Mouse (Mus musculus): ENCODE measurements around the gene Tex2. TPM values are rescaled to one million over a fixed set of nuclear protein-coding genes. Genes with fewer than 3 reads are reported as not detected.
"Not testable (repeated sequence)": the region's sequence is repeated elsewhere in the genome, so short reads cannot be mapped to it uniquely, and the experiment has no call there.

The Tex2 gene
- total RNA-seq, 1 experiment = 34.4 TPM

- Histone ChIP-seq H3K9ac (ENCODE audit: insufficient read depth, low read depth, low read length, poor library complexity, severe bottlenecking) (peak overlapping the region; percentile 100), H3K36me3 (ENCODE audit: control insufficient read depth, insufficient read depth, low read length, poor library complexity, severe bottlenecking) (peaks cover 6% of the 10 kb centered on the region), H3K9me3 (ENCODE audit: control insufficient read depth, insufficient read depth, low read depth, low read length) (no peaks in the 10 kb centered on the region), H3K27ac (ENCODE audit: insufficient read depth, low read depth, low read length, poor library complexity, severe bottlenecking) (peak overlapping the region; percentile 97), H3K4me1 (ENCODE audit: control insufficient read depth in 2 of 2, insufficient read depth in 2 of 2, low read length in 2 of 2, poor library complexity in 1 of 2) (peaks cover 2 to 10% of the 10 kb centered on the region in 2 experiments; a peak in 3 of 4 replicates), H3K4me3 (ENCODE audit: insufficient read depth in 1 of 2, low read depth in 1 of 2, low read length in 2 of 2, poor library complexity in 1 of 2, severe bottlenecking in 1 of 2) (peak overlapping the region; percentile 75 to 99)
- DNase-seq (ENCODE audit: low read depth, low spot score) = peak; percentile 94
- TF ChIP-seq ZNF384 (IDR thresholded peaks at IDR 0.05; ENCODE audit: low read depth, low read length) (no peak), CHD2 (IDR thresholded peaks at IDR 0.05; ENCODE audit: low read depth, low read length) (peak; percentile 79; the same call in 1 of the 2 replicates), HCFC1 (IDR thresholded peaks at IDR 0.05; ENCODE audit: borderline replicate concordance, insufficient read depth, low read length) (peak; percentile 60; the same call in 1 of the 2 replicates), ZC3H11A (IDR thresholded peaks at IDR 0.05; ENCODE audit: borderline replicate concordance, low read depth, low read length) (no peak), MAFK (IDR thresholded peaks at IDR 0.05; ENCODE audit: insufficient read depth, low read depth, low read length) (no peak)
- in situ Hi-C loops (cut with MboI; ENCODE audit: low sequenced_read_pairs in 2 of 2, unreplicated experiment in 2 of 2) = loop anchor here in 1 of 2 experiments (25.0 kb wide), 1 partner anchor 237 kb away; no protein-coding TSS in a partner anchor
Observed at GRCm38 (mm10) chr11:106500393-106501307, 112.6 kb downstream of the Tex2 start.

GRCm38 (mm10) chr11:106498739-106499379, 114.4 kb downstream of the Tex2 start:
- TF ChIP-seq CHD2 (IDR thresholded peaks at IDR 0.05; ENCODE audit: low read depth, low read length) = no peak
- TF ChIP-seq ZC3H11A (IDR thresholded peaks at IDR 0.05; ENCODE audit: borderline replicate concordance, low read depth, low read length) = no peak
- no peak for TF ChIP-seq HCFC1 (IDR thresholded peaks at IDR 0.05; ENCODE audit: borderline replicate concordance, insufficient read depth, low read length)
- no peak for TF ChIP-seq MAFK (IDR thresholded peaks at IDR 0.05; ENCODE audit: insufficient read depth, low read depth, low read length)
- no peak for TF ChIP-seq ZNF384 (IDR thresholded peaks at IDR 0.05; ENCODE audit: low read depth, low read length)
- H3K36me3 ChIP-seq (ENCODE audit: control insufficient read depth, insufficient read depth, low read length, poor library complexity, severe bottlenecking) = peaks cover 6% of the 10 kb centered on the region
- H3K4me1 ChIP-seq (ENCODE audit: control insufficient read depth in 2 of 2, insufficient read depth in 2 of 2, low read length in 2 of 2, poor library complexity in 1 of 2) = peaks cover 2 to 10% of the 10 kb centered on the region in 2 experiments; a peak in 3 of 4 replicates
- no peak overlapping the region for H3K27ac ChIP-seq (ENCODE audit: insufficient read depth, low read depth, low read length, poor library complexity, severe bottlenecking)
- no peak for DNase-seq (ENCODE audit: low read depth, low spot score)
- no peak overlapping the region for H3K4me3 ChIP-seq (ENCODE audit: insufficient read depth in 1 of 2, low read depth in 1 of 2, low read length in 2 of 2, poor library complexity in 1 of 2, severe bottlenecking in 1 of 2)
- no peaks in the 10 kb centered on the region for H3K9me3 ChIP-seq (ENCODE audit: control insufficient read depth, insufficient read depth, low read depth, low read length)
- H3K9ac ChIP-seq (ENCODE audit: insufficient read depth, low read depth, low read length, poor library complexity, severe bottlenecking) = peak overlapping the region; percentile 15
- in situ Hi-C loops (cut with MboI; ENCODE audit: low sequenced_read_pairs in 2 of 2, unreplicated experiment in 2 of 2) = no loop called here

GRCm38 (mm10) chr11:106497926-106498325, 115.3 kb downstream of the Tex2 start:
- no peak for DNase-seq (ENCODE audit: low read depth, low spot score)
- no peak overlapping the region for H3K27ac ChIP-seq (ENCODE audit: insufficient read depth, low read depth, low read length, poor library complexity, severe bottlenecking)
- no peak overlapping the region for H3K9ac ChIP-seq (ENCODE audit: insufficient read depth, low read depth, low read length, poor library complexity, severe bottlenecking)
- TF ChIP-seq HCFC1 (IDR thresholded peaks at IDR 0.05; ENCODE audit: borderline replicate concordance, insufficient read depth, low read length) = no peak
- no peak for TF ChIP-seq CHD2 (IDR thresholded peaks at IDR 0.05; ENCODE audit: low read depth, low read length)
- TF ChIP-seq ZC3H11A (IDR thresholded peaks at IDR 0.05; ENCODE audit: borderline replicate concordance, low read depth, low read length) = no peak
- TF ChIP-seq MAFK (IDR thresholded peaks at IDR 0.05; ENCODE audit: insufficient read depth, low read depth, low read length) = no peak
- TF ChIP-seq ZNF384 (IDR thresholded peaks at IDR 0.05; ENCODE audit: low read depth, low read length) = no peak
- H3K9me3 ChIP-seq (ENCODE audit: control insufficient read depth, insufficient read depth, low read depth, low read length) = no peaks in the 10 kb centered on the region
- H3K36me3 ChIP-seq (ENCODE audit: control insufficient read depth, insufficient read depth, low read length, poor library complexity, severe bottlenecking) = peaks cover 6% of the 10 kb centered on the region
- in situ Hi-C loops (cut with MboI; ENCODE audit: low sequenced_read_pairs in 2 of 2, unreplicated experiment in 2 of 2) = no loop called here
- peaks cover 2 to 9% of the 10 kb centered on the region in 2 experiments; a peak in 3 of 4 replicates for H3K4me1 ChIP-seq (ENCODE audit: control insufficient read depth in 2 of 2, insufficient read depth in 2 of 2, low read length in 2 of 2, poor library complexity in 1 of 2)
- no peak overlapping the region for H3K4me3 ChIP-seq (ENCODE audit: insufficient read depth in 1 of 2, low read depth in 1 of 2, low read length in 2 of 2, poor library complexity in 1 of 2, severe bottlenecking in 1 of 2)

GRCm38 (mm10) chr11:106497009-106497408, 116.2 kb downstream of the Tex2 start:
- H3K4me1 ChIP-seq (ENCODE audit: control insufficient read depth in 2 of 2, insufficient read depth in 2 of 2, low read length in 2 of 2, poor library complexity in 1 of 2); H3K36me3 ChIP-seq (ENCODE audit: control insufficient read depth, insufficient read depth, low read length, poor library complexity, severe bottlenecking); H3K9me3 ChIP-seq (ENCODE audit: control insufficient read depth, insufficient read depth, low read depth, low read length); H3K9ac ChIP-seq (ENCODE audit: insufficient read depth, low read depth, low read length, poor library complexity, severe bottlenecking); H3K4me3 ChIP-seq (ENCODE audit: insufficient read depth in 1 of 2, low read depth in 1 of 2, low read length in 2 of 2, poor library complexity in 1 of 2, severe bottlenecking in 1 of 2); DNase-seq (ENCODE audit: low read depth, low spot score); H3K27ac ChIP-seq (ENCODE audit: insufficient read depth, low read depth, low read length, poor library complexity, severe bottlenecking); in situ Hi-C loops (cut with MboI; ENCODE audit: low sequenced_read_pairs in 2 of 2, unreplicated experiment in 2 of 2): not testable (repeated sequence)
